Mouse (Mus musculus) retina, postnatal 1 day (tissue): ENCODE measurements at regions not wholly inside any gene's neighbourhood (a gene's known extent, or its start where the extent isn't known, plus 50 kb on each side); places are given as distances from the start of the nearest gene placed in this dataset.
A peak's percentile ranks its signal among the peaks of the same experiment; 100 is the strongest.

ENCODE experiments used
- DNase-seq: peaks from one replicate; pipeline ENCODE4 v3.0.0-alpha.2; 2012

GRCm38 (mm10) chr7:36548007-36548406, 149.9 kb upstream of the Tshz3 start:
- DNase-seq, result peak; percentile 61

GRCm38 (mm10) chr7:36548440-36548839, 149.5 kb upstream of the Tshz3 start:
- DNase-seq, result no peak

DNA sequence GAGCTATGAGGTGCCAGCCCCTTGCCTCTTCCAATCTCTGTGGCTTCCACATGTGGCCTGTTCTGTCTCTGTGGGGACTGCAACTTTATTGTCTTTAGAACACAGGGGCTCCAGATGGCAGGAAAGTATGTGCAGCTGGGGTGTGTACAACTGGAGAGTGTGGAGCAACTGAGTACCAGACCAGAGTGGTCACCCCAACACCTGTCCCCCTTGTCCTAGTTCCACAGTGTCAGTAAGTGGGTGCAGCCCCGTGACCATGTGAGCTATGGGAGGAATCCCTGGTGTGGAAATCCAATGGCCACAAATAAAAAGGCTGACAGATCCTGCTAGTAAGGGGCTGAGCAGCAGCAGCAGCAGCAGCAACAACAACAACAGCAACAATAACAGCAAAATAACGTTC, 126.9 kb upstream of the Tshz3 start:
- no peak for DNase-seq

DNA sequence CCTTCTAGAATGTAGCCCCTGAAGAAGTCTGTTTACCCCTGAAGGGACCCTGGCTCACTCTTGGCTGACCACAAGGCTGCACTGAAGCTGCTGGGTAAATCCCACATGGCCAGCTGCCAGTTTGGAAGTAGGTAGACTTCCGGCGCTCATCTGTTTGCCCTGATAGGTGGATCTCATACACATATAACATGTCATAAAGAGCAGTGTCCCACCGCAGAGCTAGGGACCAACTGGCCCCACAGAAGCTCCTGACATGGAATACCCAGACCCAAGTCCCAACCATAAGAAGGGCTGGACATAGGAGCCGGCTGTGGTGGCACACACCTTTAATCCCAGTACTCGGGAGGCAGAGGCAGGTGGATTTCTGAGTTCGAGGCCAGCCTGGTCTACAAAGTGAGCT, 115.8 kb upstream of the Tshz3 start:
- no peak for DNase-seq

DNA sequence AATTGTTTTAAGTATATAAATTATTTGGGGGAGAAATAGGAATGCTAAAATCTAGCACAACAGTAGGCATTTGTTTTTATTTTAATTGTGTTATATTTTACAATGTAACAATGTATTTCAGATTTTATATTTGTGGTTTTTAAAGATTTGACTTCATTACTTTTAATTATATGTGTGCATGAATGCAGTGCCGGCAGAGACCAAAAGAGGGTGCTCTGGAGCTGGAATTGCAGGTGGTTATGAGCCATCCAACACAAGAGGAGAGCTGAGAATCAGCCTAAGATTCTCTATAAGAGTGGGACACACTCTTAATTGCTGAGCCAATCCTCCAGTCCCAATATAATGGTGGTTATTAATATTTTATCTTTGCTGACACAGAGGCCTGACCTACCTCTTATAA, 112.9 kb upstream of the Tshz3 start:
- no peak for DNase-seq

DNA sequence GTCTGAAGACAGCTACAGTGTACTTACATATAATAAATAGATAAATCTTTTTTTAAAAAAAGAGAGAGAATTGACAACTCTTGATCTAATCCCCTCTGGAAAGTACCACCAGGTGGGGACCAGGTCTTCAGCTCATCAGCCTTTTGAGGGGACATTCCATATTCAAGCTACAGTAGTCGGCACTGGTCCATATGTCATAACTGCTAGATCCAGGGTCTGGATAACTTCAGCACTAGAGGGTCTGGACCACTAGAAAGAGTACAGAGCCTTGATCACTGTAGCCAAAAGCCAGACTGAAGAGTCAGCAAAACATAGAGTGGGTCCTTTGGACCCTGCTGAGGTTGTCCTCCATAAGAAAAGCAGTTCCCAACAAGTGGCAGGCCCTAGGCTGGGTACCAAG, 106.4 kb upstream of the Tshz3 start:
- no peak for DNase-seq

GRCm38 (mm10) chr7:36596630-36597301, 101.2 kb upstream of the Tshz3 start:
- no peak for DNase-seq

- peak; percentile 32 for DNase-seq
Observed at GRCm38 (mm10) chr7:36605026-36605698, 92.8 kb upstream of the Tshz3 start.

- no peak for DNase-seq
Observed at GRCm38 (mm10) chr7:36620256-36620655, 77.7 kb upstream of the Tshz3 start.

- DNase-seq, result no peak
Observed at GRCm38 (mm10) chr7:36644252-36644651, 53.7 kb upstream of the Tshz3 start.
